Mouse (Mus musculus) MEL (cell line): ENCODE data around the gene Camk1g. TPM values are rescaled to one million over a fixed set of nuclear protein-coding genes. Genes with fewer than 3 reads are reported as not detected.

Experiments used
- DNase-seq: peaks from one replicate; pipeline ENCODE4 v3.0.0; 2011; ENCODE audit warnings: low read depth, low spot score
- H3K27ac ChIP-seq: 2 replicates; pipeline ENCODE4 v1.5.1; 2012; ENCODE audit warnings: low read depth, mild to moderate bottlenecking, control low read depth, low read length, moderate library complexity; ENCODE audit not compliant: control insufficient read depth
- H3K27me3 ChIP-seq, 2 experiments: fragments of 150-350 bp in 1 of 2; sonication (generic) in 1 of 2; 2 replicates each; pipeline ENCODE4 v1.6.1; 2012; ENCODE audit warnings: low read length in 2 of 2, mild to moderate bottlenecking in 2 of 2, improper control_type of control experiment in 1 of 2, moderate library complexity in 1 of 2; ENCODE audit not compliant: insufficient read depth in 2 of 2, control insufficient read depth in 1 of 2
- H3K36me3 ChIP-seq, 2 experiments: 2 replicates each; pipeline ENCODE4 v1.6.1; 2012 to 2014; ENCODE audit warnings: low read length in 2 of 2, improper control_type of control experiment in 1 of 2, inconsistent platforms in 1 of 2, mild to moderate bottlenecking in 1 of 2; ENCODE audit not compliant: insufficient read depth in 2 of 2, control insufficient read depth in 1 of 2
- H3K4me1 ChIP-seq, 2 experiments: fragments of 150-350 bp in 1 of 2; sonication (generic) in 1 of 2; 2 replicates each; pipeline ENCODE4 v1.6.1; 2012; ENCODE audit warnings: low read length in 2 of 2, improper control_type of control experiment in 1 of 2, mild to moderate bottlenecking in 1 of 2; ENCODE audit not compliant: insufficient read depth in 2 of 2, control insufficient read depth in 1 of 2
- H3K4me3 ChIP-seq, 2 experiments: fragments of 150-350 bp in 1 of 2; sonication (generic) in 1 of 2; 2 replicates each; pipeline ENCODE4 v1.5.1; 2012; ENCODE audit warnings: low read depth in 2 of 2, low read length in 2 of 2, mild to moderate bottlenecking in 2 of 2, moderate library complexity in 2 of 2, control low read depth in 1 of 2, improper control_type of control experiment in 1 of 2; ENCODE audit not compliant: control insufficient read depth in 1 of 2, insufficient read depth in 1 of 2
- H3K79me2 ChIP-seq: 2 replicates; pipeline ENCODE4 v1.6.1; 2012; ENCODE audit warnings: mild to moderate bottlenecking, low read length, moderate library complexity; ENCODE audit not compliant: control insufficient read depth, poor library complexity, insufficient read depth
- H3K9ac ChIP-seq: 2 replicates; pipeline ENCODE4 v1.6.1; 2012; ENCODE audit warnings: low read depth, mild to moderate bottlenecking, control low read depth, low read length, moderate library complexity; ENCODE audit not compliant: control insufficient read depth, poor library complexity, severe bottlenecking
- H3K9me3 ChIP-seq: fragments of 150-350 bp; sonication (generic); replicated peaks from 2 replicates; pipeline ENCODE4 v1.6.1; 2012; ENCODE audit warnings: mild to moderate bottlenecking, low read length, improper control_type of control experiment, moderate library complexity; ENCODE audit not compliant: insufficient read depth
- BHLHE40 ChIP-seq: IDR thresholded peaks from 2 replicates; pipeline ENCODE4 v1.6.1; 2012; ENCODE audit warnings: low read depth, mild to moderate bottlenecking, inconsistent platforms, low read length, improper control_type of control experiment, borderline replicate concordance
- CHD1 ChIP-seq: IDR thresholded peaks from 2 replicates; pipeline ENCODE4 v1.6.1; 2012; ENCODE audit warnings: low read depth, mild to moderate bottlenecking, inconsistent platforms, low read length, improper control_type of control experiment
- CHD2 ChIP-seq: IDR thresholded peaks from 2 replicates; pipeline ENCODE4 v1.6.1; 2011; ENCODE audit warnings: low read length, improper control_type of control experiment
- ELF1 ChIP-seq: IDR thresholded peaks from 2 replicates; pipeline ENCODE4 v1.6.1; 2014; ENCODE audit warnings: low read depth, mild to moderate bottlenecking, inconsistent platforms, low read length, improper control_type of control experiment, moderate library complexity
- EP300 ChIP-seq, 2 experiments: IDR thresholded peaks; 2 replicates each; pipeline ENCODE4 v1.6.1; 2011; ENCODE audit warnings: improper control_type of control experiment in 2 of 2, low read length in 2 of 2, low read depth in 1 of 2, mild to moderate bottlenecking in 1 of 2
- ETS1 ChIP-seq: IDR thresholded peaks from 2 replicates; pipeline ENCODE4 v1.6.1; 2012; ENCODE audit warnings: low read depth, mild to moderate bottlenecking, inconsistent platforms, low read length, improper control_type of control experiment, moderate library complexity
- GABPA ChIP-seq: IDR thresholded peaks from 2 replicates; pipeline ENCODE4 v1.6.1; 2012; ENCODE audit warnings: low read depth, mild to moderate bottlenecking, inconsistent platforms, low read length, improper control_type of control experiment, moderate library complexity
- HCFC1 ChIP-seq: IDR thresholded peaks from 2 replicates; pipeline ENCODE4 v1.6.1; 2012; ENCODE audit warnings: low read depth, mild to moderate bottlenecking, inconsistent platforms, low read length, improper control_type of control experiment, moderate library complexity
- JUND ChIP-seq: IDR thresholded peaks from 2 replicates; pipeline ENCODE4 v1.6.1; 2011; ENCODE audit warnings: low read depth, mild to moderate bottlenecking, improper control_type of control experiment, low read length
- MAFK ChIP-seq: IDR thresholded peaks from 2 replicates; pipeline ENCODE4 v1.6.1; 2011; ENCODE audit warnings: low read depth, mild to moderate bottlenecking, low read length, improper control_type of control experiment, borderline replicate concordance
- MYB ChIP-seq: IDR thresholded peaks from 2 replicates; pipeline ENCODE4 v1.6.1; 2011; ENCODE audit warnings: mild to moderate bottlenecking, low read depth, low read length, improper control_type of control experiment
- MYC ChIP-seq: IDR thresholded peaks from 2 replicates; pipeline ENCODE4 v1.6.1; 2011; ENCODE audit warnings: low read depth, mild to moderate bottlenecking, low read length, improper control_type of control experiment, moderate library complexity
- POLR2A ChIP-seq, 2 experiments: IDR thresholded peaks; 2 replicates each; pipeline ENCODE4 v1.6.1; 2011 to 2012; ENCODE audit warnings: low read length in 2 of 2, mild to moderate bottlenecking in 2 of 2, control low read depth in 1 of 2, improper control_type of control experiment in 1 of 2, low read depth in 1 of 2, moderate library complexity in 1 of 2; ENCODE audit not compliant: control insufficient read depth in 1 of 2, insufficient read depth in 1 of 2, poor library complexity in 1 of 2
- POLR2AphosphoS2 ChIP-seq: IDR thresholded peaks from 2 replicates; pipeline ENCODE4 v1.6.1; 2011; ENCODE audit warnings: low read length, improper control_type of control experiment
- POLR2AphosphoS5 ChIP-seq: IDR thresholded peaks from 2 replicates; pipeline ENCODE4 v1.6.1; 2012; ENCODE audit warnings: low read depth, borderline replicate concordance, mild to moderate bottlenecking, inconsistent platforms, low read length, moderate library complexity, mixed read lengths
- SIN3A ChIP-seq: IDR thresholded peaks from 2 replicates; pipeline ENCODE4 v1.6.1; 2012; ENCODE audit warnings: low read length, improper control_type of control experiment, inconsistent platforms
- SMC3 ChIP-seq: IDR thresholded peaks from 2 replicates; pipeline ENCODE4 v1.6.1; 2011; ENCODE audit warnings: low read depth, low read length, improper control_type of control experiment
- TBP ChIP-seq: IDR thresholded peaks from 2 replicates; pipeline ENCODE4 v1.8.0; 2011; ENCODE audit warnings: low read depth, low read length, improper control_type of control experiment
- TCF12 ChIP-seq: IDR thresholded peaks from 2 replicates; pipeline ENCODE4 v1.6.1; 2014; ENCODE audit warnings: low read depth, mild to moderate bottlenecking, inconsistent platforms, low read length, improper control_type of control experiment, moderate library complexity
- UBTF ChIP-seq: IDR thresholded peaks from 2 replicates; pipeline ENCODE4 v1.6.1; 2012; ENCODE audit warnings: low read depth, mild to moderate bottlenecking, inconsistent platforms, low read length, improper control_type of control experiment, moderate library complexity, borderline replicate concordance; ENCODE audit not compliant: insufficient read depth
- ZC3H11A ChIP-seq: IDR thresholded peaks from 2 replicates; pipeline ENCODE4 v1.6.1; 2012; ENCODE audit warnings: low read depth, mild to moderate bottlenecking, inconsistent platforms, low read length, improper control_type of control experiment
- ZKSCAN1 ChIP-seq: IDR thresholded peaks from 2 replicates; pipeline ENCODE4 v1.6.1; 2012; ENCODE audit warnings: low read depth, mild to moderate bottlenecking, inconsistent platforms, low read length, improper control_type of control experiment, moderate library complexity
- ZNF384 ChIP-seq: IDR thresholded peaks from 2 replicates; pipeline ENCODE4 v1.6.1; 2012; ENCODE audit warnings: low read depth, mild to moderate bottlenecking, inconsistent platforms, low read length, improper control_type of control experiment
- polyA plus RNA-seq, 2 experiments: library from polyadenylated mRNA; stranded (reverse) in 1 of 2; unstranded in 1 of 2; fragments of >175 nt in 1 of 2; fragments of >200 nt in 1 of 2; gene quantifications; 2 replicates each; pipeline versions ENCODE4 v1.2.1 to v1.2.4; 2012; ENCODE audit warnings: low replicate concordance in 2 of 2, low read depth in 1 of 2; ENCODE audit not compliant: insufficient read length in 2 of 2, insufficient read depth in 1 of 2, missing spikeins in 1 of 2
- total RNA-seq: library from RNA; depleted of rRNA; stranded (reverse); fragments of 300-350 nt; gene quantifications from 2 replicates; pipeline ENCODE4 v1.2.3, GENCODE M21; 2012

The Camk1g gene
- total and polyA plus RNA-seq, 3 experiments, result not detected

- no peak for DNase-seq
- Histone ChIP-seq H3K27ac (no peak overlapping the region), H3K4me3 (no peak overlapping the region), H3K4me1 (no peaks in the 10 kb centered on the region), H3K79me2 (no peaks in the 10 kb centered on the region), H3K9ac (no peak overlapping the region), H3K27me3 (no peaks in the 10 kb centered on the region), H3K9me3 (no peaks in the 10 kb centered on the region)
- TF ChIP-seq HCFC1 (no peak), BHLHE40 (no peak), POLR2A (IDR thresholded peaks at IDR 0.05; ENCODE audit: control insufficient read depth in 1 of 2, insufficient read depth in 1 of 2, low read depth in 1 of 2, low read length in 2 of 2, poor library complexity in 1 of 2) (no peak), ELF1 (no peak), MAFK (no peak), POLR2AphosphoS5 (no peak), SMC3 (no peak), POLR2AphosphoS2 (no peak), ETS1 (no peak), UBTF (no peak), GABPA (no peak), SIN3A (no peak), MYC (no peak), EP300 (IDR thresholded peaks at IDR 0.05; ENCODE audit: low read depth in 1 of 2, low read length in 2 of 2) (no peak), MYB (no peak)
- TF ChIP-seq, all 39 proteins: peak for 0
- H3K36me3 ChIP-seq, result no peaks in the 10 kb centered on the region
Measured at GRCm38 (mm10) chr1:193315705-193316357, 54.3 kb downstream of the Camk1g start.

GRCm38 (mm10) chr1:193311596-193311995 lies 58.5 kb downstream of the Camk1g start:
- TF ChIP-seq ZC3H11A (no peak), CHD1 (no peak), JUND (no peak), ETS1 (no peak), SMC3 (no peak), ZKSCAN1 (no peak), TCF12 (no peak), MYB (no peak), BHLHE40 (no peak), TBP (no peak), ZNF384 (no peak), CHD2 (no peak), POLR2A (IDR thresholded peaks at IDR 0.05; ENCODE audit: control insufficient read depth in 1 of 2, insufficient read depth in 1 of 2, low read depth in 1 of 2, low read length in 2 of 2, poor library complexity in 1 of 2) (no peak)
- no peaks in the 10 kb centered on the region for H3K79me2 ChIP-seq
- no peaks in the 10 kb centered on the region for H3K27me3 ChIP-seq
- H3K4me1 ChIP-seq, result no peaks in the 10 kb centered on the region
- no peak for DNase-seq
- H3K27ac ChIP-seq, result no peak overlapping the region
- H3K4me3 ChIP-seq, result no peak overlapping the region
- no peak overlapping the region for H3K9ac ChIP-seq
- H3K9me3 ChIP-seq, result no peaks in the 10 kb centered on the region
- no peaks in the 10 kb centered on the region for H3K36me3 ChIP-seq
